Mouse (Mus musculus) thymus, postnatal 4 days (tissue): ENCODE data around the gene Npb.
A peak's percentile ranks its signal among the peaks of the same experiment; 100 is the strongest.

Experiments
- DNase-seq: peaks from one replicate; pipeline ENCODE4 v3.0.0; 2021

Gene Npb

GRCm38 (mm10) chr11:120616617-120617294, 8.5 kb downstream of the Npb start:
- DNase-seq = no peak

DNA sequence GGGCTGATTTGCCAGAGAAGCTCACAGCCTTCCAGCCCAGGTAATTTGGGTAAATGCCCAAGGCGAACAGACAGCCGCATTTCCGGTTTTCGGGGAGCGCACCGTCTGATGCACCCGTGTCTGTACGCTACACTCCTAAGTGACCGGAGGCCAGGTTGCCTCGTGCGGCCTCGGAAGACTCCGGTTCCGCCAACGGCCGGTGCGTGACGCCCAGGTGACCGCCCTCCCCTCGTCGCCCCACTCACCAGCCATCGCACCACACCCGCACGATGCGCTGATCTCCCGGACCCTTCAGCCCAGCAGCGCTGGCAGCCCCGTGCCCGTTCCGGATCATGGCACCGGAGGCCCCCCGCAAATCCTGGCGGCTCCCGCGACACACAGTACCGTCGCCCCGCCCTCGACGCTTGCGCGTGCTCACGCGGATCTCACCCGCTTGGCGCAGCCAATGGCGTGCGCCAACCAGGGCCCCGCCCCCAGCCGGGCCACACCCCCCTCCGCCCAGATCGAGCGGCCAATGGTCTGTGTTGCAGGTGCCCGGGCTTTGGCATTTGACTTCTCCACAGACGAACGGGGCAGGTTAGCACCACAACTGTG, 9.3 kb downstream of the Npb start, which contains the start of gene Pcyt2:
TSS of gene Pcyt2 (minus strand) at position 418 of the 594 bp plus-strand sequence.
- peak; percentile 97 for DNase-seq

GRCm38 (mm10) chr11:120618619-120619535, 10.6 kb downstream of the Npb start:
- no peak for DNase-seq

DNA sequence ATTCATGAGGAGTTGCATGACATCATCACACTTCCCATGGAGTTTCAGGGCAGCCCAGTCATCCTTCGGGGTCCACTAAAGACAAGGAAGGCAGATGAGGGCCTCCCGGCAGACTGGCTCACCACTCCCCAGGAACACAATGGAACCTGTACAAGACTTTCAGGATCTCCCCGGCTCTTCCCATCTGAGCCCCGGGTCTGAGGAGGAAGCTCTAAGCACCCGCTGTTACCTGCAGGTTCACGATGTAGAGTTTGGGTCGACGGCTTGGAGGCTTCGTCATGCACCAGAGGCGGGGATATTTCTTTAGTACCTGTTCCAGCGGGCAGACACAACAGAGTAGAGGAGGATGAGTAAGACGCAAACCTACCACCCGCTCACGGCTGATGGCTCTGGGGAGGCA, 11.9 kb downstream of the Npb start:
- DNase-seq = no peak

DNA sequence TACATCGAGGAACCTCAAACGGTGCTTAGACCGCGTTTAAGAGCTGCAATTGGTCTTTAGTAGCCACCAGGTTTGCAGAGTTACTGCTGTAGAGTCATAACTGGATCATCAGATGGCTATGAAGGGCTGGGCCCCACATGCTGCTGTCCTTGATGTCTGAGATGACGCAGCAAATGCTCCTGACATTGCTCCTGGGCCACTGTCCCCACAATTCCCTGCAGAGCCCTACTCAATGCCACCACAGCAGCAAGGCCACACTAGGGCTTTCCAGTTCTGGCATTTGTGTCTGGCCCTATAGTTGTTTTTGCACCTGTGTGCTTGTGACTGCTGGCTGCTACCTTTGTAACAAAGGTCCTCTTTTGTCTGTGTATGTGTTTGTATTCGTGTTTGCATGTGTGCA, 14.5 kb downstream of the Npb start:
- DNase-seq = no peak

DNA sequence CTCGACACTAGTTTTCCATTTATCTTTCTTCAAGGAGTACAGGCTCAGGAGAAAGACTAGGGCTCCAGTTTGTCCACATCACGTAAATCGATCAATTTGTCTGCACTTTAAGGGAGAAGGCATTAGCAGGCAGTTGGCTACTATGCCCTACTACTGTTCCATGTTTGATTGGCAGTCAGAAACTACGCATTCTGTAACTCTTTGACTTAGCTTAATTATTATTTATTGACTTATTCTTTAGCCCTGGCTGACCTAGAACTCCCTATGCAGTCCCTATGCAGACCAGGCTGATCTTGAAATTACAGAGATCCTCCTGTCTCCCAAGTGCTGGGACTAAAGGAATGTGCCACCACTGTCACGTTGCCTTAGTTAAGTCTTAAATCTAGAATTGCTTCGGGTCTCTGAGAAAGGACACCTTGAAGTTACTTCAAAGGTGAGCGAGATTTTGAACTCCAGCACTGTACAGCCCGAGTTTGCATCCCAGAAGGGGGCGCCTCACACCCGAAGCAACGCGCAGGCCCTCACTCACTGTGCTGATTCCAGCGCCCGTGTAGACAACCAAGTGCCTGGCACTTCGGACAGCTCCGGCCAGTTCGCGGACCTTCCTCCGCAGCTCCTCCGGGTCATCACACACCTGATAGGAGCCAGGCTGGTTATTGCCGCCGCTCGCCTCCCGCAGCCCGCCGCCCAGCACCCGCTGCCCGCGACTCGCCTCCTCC, 15.8 kb downstream of the Npb start:
- peak; percentile 91 for DNase-seq

DNA sequence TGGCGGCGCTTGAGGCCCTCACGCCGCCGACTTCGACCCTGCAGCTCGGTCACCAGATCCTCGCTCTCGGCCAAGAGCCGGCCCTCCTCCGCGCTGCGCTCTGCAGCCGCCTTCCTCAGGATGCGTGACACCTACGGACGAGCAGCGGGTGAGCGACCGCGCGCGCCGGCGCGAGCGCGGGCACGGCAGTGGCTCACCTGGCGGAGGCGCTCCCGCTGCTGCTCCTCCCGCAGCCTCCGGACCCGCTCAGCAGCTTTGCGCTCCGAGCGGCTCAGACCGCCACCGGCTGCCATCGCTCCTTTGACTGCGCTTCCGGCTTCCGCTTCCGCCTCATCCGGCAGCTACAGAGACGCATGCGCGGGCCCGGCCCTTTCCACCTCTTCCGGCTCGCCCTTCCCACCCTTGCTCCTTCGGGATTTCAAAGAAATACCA, 16.4 kb downstream of the Npb start:
- DNase-seq = peak; percentile 93

- DNase-seq = peak; percentile 49
These were observed 17.0 kb downstream of the Npb start, which contains the start of gene Sirt7 for GRCm38 (mm10) chr11:120625152-120625775. TSS of gene Sirt7 (minus strand) at chr11:120625240.

DNA sequence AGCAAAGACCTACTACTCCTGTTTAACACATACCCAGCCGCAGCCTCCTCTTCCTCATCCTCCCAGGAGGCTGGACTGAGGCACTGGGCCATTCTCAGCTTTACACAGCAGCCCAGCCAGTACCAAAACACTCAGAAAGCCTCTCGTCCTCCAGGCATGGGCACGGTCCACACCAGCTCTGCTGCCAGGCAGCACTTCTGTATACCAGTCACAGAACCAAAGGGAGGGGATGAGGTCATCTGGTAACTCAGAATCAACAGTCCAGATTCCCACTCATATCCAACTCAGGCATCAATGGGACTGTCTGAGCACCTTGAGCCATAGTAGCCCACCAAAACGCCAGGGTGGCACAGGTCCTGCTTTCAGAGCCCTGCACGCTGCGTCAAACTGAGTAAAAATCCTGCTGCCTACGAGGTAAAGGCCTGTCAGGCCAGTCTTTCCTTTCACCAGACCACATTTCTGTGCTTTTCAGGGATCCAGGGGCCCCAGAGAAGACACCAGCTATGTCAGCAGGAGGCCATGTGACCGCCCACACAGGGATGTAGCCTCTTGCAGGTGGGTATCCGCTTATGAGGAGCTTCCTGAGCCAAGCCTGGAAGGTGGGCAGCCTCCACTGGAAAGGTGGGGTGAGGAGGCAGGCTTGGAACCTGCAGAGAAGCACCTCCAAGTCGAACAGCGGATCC, 18.6 kb downstream of the Npb start:
- DNase-seq = no peak

DNA sequence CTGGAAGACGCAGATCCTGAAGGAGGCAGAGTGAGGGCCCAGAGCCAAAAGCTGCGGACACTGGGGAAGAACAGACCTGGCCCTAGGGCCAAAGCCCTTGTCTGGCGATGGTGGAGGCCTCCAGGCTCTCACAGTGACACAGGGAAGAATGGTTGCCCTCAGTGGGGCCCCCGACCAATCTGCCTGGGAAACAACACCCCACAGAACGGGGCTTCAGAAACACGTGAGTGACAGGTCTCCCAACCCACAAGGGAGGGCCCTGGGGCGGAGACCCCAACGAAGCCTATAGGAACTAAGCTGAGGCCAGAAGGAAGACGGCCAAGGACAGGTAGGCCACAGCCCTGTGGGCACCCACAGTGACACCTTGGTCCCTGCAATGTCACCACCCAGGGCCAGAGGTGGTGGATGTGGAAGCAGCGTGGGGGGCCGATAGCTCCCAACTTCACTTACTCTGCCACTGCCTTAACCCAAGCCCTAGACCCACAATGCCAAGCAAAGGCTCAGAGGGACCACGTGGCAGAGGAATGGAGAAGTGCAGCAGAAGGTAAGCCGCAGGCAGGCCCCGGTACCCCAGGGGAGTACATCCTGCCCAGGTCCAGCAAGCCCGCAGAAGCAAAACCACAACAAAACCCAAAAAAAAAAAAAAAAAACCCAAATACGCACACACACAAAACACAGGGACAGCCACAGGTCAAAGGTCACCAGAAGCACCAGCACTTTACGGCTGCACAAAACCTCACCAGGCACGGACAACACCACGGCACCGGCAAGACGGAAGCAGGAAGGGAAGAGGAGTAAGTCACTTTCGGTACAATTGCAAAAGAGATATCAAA, 19.4 kb downstream of the Npb start:
- DNase-seq = peak; percentile 73

DNA sequence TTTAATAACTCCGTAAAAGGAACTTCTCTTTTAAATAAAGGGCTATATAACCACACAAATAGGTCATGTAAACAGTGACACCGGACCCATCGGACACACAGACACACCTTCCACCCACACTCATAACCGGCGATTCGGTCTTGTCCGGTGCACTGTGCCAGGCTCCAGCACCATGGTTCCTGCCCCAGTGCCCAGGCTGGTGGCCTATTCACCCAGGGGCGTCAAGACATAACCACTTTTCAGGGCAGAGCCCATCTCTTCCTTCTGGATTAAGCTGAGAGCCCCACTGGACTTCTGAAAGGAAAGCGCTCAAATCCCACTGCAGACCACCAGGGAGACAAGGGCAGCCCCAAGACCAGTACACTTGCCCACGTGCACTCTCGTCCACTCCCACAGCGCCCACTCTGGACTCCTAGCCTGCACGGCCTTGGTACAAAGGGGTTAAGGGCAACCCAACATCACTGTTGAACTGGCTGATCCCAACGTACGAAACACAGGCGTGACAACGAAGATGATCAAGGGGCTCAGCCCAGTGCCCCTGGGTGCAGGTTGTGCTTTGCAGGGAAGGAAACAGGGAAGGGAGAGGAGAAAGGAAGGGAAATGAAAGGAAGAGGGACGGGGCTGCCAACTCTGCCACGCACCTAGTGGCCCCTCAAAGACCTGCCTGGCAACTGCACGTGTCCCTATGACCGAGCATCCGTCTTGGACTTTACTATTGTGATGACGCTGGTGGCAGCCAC, 20.5 kb downstream of the Npb start:
- DNase-seq = peak; percentile 39

DNA sequence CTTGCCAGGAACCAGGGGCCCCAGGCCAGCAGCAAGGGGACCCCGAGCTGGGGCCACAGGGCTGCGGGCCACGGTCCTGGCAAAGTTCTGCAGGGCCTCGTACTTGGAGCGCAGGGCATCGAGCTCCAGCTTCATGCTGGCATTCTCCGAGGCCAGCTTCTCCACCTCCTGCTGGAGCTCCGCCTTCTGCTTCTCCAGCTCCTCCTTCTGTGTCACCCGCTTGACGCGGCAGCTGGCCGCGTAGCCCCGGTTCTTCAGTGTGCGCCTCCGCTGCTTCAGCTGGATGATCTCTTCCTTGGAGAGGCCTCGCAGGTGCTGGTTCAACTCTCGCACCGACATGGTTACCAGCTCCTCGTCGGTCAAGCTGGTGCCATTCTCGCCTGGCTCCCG, 21.1 kb downstream of the Npb start:
- peak; percentile 83 for DNase-seq

GRCm38 (mm10) chr11:120629911-120630310, 21.6 kb downstream of the Npb start:
- peak; percentile 60 for DNase-seq

GRCm38 (mm10) chr11:120630401-120630871, 22.2 kb downstream of the Npb start:
- DNase-seq = peak; percentile 31

DNA sequence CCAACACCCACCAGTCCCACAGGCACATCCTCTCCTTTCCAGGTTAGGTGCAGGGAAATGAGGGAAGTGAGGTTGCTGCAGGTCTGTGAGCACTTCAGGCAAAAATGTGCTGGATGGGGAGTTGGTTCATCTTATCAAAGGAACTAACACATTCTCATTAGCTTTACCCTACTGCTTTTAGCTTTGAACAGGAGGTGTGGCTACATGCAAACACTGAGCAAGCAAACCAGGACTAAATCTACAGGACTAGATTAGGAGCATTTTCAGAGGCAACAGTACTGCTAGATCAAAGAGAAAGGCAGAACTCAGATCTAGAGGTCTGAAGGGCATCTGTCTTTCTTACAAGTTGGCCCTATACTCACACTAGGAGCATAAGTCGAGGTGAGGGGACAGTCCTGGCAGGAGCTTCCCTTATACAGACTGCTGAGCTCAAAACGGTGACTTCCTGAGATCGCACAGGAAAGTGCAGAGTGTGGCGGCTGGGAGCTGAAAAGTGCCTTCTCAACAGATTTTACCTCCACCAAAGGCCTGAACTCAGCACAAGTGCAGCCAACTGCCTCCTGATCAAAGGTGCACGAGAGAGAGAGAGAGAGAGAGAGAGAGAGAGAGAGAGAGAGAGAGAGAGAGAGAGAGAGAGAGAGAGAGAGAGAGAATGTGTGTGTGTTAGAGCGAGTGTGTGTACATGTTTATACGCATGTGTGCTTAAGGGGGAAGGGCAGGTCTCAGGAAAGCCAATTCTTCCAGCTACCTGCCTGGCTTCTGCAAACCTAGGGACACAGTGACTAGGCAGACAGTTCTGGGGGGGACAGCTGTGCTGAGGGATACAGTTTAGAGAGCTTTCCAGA, 22.8 kb downstream of the Npb start:
- DNase-seq = peak; percentile 57

DNA sequence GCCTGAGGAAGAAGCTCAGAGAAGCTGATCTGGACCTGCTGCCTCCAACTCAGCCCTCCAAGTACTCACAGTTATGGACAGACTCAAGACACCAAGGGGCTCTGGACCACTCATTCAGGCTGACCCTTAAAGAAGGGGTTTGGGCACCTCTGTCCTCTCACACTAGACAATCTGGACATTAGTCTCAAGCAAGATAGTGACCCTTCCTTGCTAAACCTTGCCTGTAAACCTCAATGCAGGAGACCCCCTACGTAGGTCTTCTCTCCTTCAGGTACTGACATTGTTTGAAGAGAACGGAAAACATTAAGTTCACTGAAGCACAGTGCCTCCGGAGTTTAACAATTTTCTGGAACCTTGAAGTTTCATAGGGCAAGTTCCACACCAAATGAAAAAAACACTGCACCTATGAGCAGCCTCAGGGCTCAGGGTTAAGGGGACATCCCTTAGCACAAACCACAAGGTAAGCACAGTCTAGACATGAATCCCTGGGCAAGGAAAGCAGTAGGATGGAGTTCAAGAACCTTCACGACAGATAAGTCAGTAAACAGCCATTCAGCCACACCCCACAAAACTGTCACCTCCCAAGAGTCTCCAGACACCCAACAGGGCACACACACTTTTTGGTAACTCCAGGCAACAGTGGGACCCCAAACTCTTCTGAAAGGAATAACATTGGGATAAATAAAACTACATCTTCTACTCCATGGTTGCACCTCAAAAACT, 23.6 kb downstream of the Npb start:
- DNase-seq = no peak

- peak; percentile 66 for DNase-seq
These were observed 24.6 kb downstream of the Npb start for GRCm38 (mm10) chr11:120632559-120633519.
